Mouse (Mus musculus): ENCODE data around the gene Nmt1. TPM values are rescaled to one million over a fixed set of nuclear protein-coding genes. Genes with fewer than 3 reads are reported as not detected.

The Nmt1 gene
- polyA plus RNA-seq, 1 experiment from 2014 or later, result 50.5 TPM

DNA sequence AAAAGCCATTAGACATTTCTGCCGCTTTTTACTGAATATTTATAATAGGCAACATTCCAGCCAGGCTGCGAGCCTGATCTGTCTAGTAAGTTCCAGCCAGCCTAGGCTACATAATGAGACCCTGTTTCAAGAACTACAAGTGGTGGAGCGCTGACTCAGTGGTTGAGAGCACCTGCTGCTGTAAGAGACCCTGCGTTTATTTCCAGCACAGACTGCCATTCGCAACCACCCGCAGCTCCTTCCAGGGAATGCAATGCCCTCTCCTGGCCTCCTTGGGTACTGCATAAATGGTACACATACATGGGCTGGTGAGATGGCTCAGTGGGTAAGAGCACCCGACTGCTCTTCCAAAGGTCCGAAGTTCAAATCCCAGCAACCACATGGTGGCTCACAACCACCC lies 18.8 kb upstream of the Nmt1 start:
- DNase-seq (ENCODE audit: low spot score), result no peak
- Histone ChIP-seq H3K27me3 (replicated peaks; ENCODE audit: insufficient read depth, low read length) (no peaks in the 10 kb centered on the region), H3K4me2 (replicated peaks; ENCODE audit: low read depth, low read length) (no peak overlapping the region), H3K4me1 (ENCODE audit: insufficient read depth, low read depth, low read length) (peaks cover 13% of the 10 kb centered on the region; the same call in 1 of the 2 replicates), H3K9ac (replicated peaks; ENCODE audit: low read depth) (no peak overlapping the region), H3K9me3 (ENCODE audit: low read length) (no peaks in the 10 kb centered on the region), H3K27ac (ENCODE audit: low read length) (no peak overlapping the region), H3K36me3 (ENCODE audit: insufficient read depth, low read length) (no peaks in the 10 kb centered on the region), H3K4me3 (ENCODE audit: low read depth, low read length) (no peak overlapping the region)
- TF ChIP-seq EP300 (IDR thresholded peaks at IDR 0.05) (no peak), CTCF (IDR thresholded peaks at IDR 0.05) (peak; percentile 65)
- ATAC-seq, result no peak
- WGBS, result 72% methylated on average over 8 of the region's 8 CpGs

DNA sequence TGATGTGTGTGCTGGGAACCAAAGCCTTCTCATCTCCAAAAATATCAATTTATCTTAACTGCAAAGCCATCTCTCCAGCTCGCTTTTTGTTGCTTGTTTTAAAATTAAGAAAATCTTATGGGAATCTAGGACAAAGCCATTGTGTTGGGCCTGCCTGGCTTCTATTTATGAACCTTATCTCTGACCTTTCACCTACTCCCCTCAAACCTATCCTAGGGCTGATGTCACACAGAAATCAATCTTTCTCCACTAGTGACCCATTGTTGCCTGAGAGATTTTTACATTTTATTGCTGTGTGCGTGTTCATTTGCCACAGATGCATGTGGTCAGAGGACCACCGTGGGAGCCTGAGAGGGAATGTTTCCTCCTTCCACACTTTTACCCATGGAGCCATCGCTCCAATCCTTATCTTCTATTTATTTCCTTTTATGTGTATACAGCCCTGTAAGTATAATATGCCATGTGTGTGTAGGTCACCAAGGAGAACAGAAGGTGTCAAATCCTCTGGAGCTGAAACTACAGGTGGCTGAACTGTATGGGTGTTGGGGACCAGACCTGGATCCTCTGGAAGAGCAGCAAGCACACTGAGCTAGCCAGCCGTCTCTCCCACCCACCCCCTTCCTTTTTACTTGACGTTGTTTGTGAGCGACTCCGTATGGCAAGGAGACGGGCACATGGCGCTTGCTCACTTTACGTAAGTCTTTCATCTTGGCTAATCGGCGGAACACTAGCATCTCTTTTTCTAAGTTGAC lies 17.4 kb upstream of the Nmt1 start:
- 67% methylated on average over 13 of the region's 13 CpGs for WGBS
- no peaks in the 10 kb centered on the region for H3K36me3 ChIP-seq (ENCODE audit: insufficient read depth, low read length)
- peaks cover 13% of the 10 kb centered on the region; the same call in 1 of the 2 replicates for H3K4me1 ChIP-seq (ENCODE audit: insufficient read depth, low read depth, low read length)
- H3K4me3 ChIP-seq (ENCODE audit: low read depth, low read length), result no peak overlapping the region
- no peak for TF ChIP-seq EP300 (IDR thresholded peaks at IDR 0.05)
- TF ChIP-seq CTCF (IDR thresholded peaks at IDR 0.05), result no peak
- H3K9ac ChIP-seq (replicated peaks; ENCODE audit: low read depth), result no peak overlapping the region
- no peak for ATAC-seq
- DNase-seq (ENCODE audit: low spot score), result no peak
- H3K27ac ChIP-seq (ENCODE audit: low read length), result no peak overlapping the region
- no peaks in the 10 kb centered on the region for H3K27me3 ChIP-seq (replicated peaks; ENCODE audit: insufficient read depth, low read length)
- H3K4me2 ChIP-seq (replicated peaks; ENCODE audit: low read depth, low read length), result no peak overlapping the region
- no peaks in the 10 kb centered on the region for H3K9me3 ChIP-seq (ENCODE audit: low read length)

DNA sequence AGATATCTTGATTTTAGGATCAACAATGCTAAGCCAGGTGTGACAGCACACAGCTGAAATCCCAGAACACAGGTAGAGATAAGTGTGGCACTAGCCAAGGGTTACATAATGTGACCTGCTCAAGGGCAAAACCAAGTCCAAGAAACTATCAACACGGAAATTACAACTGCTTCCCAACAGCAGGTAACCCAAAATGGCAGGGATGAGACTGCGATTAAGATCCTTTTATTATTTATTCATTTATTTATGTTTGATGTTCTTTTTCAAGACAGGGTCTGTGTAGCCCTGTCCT lies 16.8 kb upstream of the Nmt1 start:
- no peaks in the 10 kb centered on the region for H3K27me3 ChIP-seq (replicated peaks; ENCODE audit: insufficient read depth, low read length)
- TF ChIP-seq CTCF (IDR thresholded peaks at IDR 0.05) (no peak), EP300 (IDR thresholded peaks at IDR 0.05) (no peak)
- H3K4me1 ChIP-seq (ENCODE audit: insufficient read depth, low read depth, low read length), result peaks cover 18% of the 10 kb centered on the region; the same call in 1 of the 2 replicates
- H3K4me3 ChIP-seq (ENCODE audit: low read depth, low read length), result no peak overlapping the region
- 81% methylated on average over 2 of the region's 2 CpGs for WGBS
- no peak for ATAC-seq
- no peak overlapping the region for H3K9ac ChIP-seq (replicated peaks; ENCODE audit: low read depth)
- H3K36me3 ChIP-seq (ENCODE audit: insufficient read depth, low read length), result no peaks in the 10 kb centered on the region
- no peak overlapping the region for H3K27ac ChIP-seq (ENCODE audit: low read length)
- H3K4me2 ChIP-seq (replicated peaks; ENCODE audit: low read depth, low read length), result no peak overlapping the region
- DNase-seq (ENCODE audit: low spot score), result no peak
- no peaks in the 10 kb centered on the region for H3K9me3 ChIP-seq (ENCODE audit: low read length)

DNA sequence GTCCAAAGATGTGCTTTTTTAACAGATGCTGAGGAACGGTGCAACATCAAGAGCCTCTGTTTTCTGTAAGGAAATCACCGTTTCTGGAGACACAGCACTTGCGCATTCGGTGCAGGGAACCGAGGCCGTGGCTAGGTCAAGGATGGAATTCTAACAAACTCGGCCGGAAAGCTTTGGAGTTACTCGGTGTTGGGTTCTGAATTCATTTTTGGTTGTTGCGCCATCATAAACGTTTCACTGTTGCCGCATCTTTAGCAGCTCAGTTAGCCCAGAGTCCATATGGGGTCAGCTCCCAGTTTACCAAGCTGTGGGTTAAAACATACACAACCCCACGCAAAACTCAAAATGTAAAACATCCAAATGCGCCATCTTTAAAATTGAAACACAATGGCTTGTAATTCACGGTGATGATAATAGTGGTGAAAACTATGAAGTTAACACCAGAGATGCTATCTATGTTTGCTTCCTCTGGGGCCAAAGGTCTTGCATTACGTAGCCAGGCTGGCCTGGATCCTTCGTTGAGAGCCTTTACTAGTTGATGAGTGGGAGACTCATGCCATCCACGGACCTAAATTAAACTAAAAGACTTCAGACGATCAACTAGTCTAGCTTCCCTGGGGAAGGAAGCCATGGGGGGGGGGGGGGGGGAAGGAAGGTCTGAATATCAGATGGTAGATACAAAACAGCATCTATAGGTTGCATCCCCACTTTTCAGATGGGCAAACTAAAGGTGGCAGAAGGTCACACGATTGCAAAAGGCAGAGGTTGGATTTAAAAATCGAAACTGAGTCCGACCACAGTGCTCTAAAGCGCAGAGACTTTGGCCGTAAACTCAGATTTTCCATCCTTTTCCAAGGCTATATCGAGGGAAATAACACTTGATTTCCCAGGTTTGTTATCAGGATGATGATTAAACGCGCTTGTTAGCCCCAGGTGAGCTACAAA lies 11.8 kb upstream of the Nmt1 start:
- TF ChIP-seq EP300 (IDR thresholded peaks at IDR 0.05) (no peak), CTCF (IDR thresholded peaks at IDR 0.05) (no peak)
- H3K9ac ChIP-seq (replicated peaks; ENCODE audit: low read depth), result peak overlapping the region; percentile 77

DNA sequence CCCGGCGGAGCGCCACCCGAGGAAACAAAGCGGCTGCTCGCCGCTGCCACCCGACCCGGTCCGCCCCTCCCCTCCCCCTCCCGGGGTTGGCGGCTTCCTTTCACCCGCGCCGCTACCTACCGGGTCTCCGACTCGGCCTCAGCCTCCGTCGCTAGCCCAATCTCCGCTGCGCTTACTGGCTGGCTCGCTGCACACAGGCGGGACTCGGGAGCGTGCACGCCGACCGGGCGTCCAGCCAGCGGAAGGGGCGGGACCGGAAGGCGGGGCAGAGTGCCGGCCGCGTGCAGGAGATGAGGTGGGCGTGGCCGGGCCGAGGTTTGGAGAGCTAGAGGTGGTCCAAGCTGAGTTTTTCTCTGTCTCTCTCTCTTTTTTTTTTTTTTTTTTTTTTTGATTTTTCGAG lies 11.1 kb upstream of the Nmt1 start:
- Histone ChIP-seq H3K4me1 (ENCODE audit: insufficient read depth, low read depth, low read length) (peaks cover 7% of the 10 kb centered on the region; the same call in 1 of the 2 replicates), H3K27me3 (replicated peaks; ENCODE audit: insufficient read depth, low read length) (no peaks in the 10 kb centered on the region), H3K4me2 (replicated peaks; ENCODE audit: low read depth, low read length) (peak overlapping the region; percentile 56), H3K27ac (ENCODE audit: low read length) (peak overlapping the region; percentile 86), H3K9me3 (ENCODE audit: low read length) (no peaks in the 10 kb centered on the region), H3K36me3 (ENCODE audit: insufficient read depth, low read length) (no peaks in the 10 kb centered on the region), H3K9ac (replicated peaks; ENCODE audit: low read depth) (peak overlapping the region; percentile 77), H3K4me3 (ENCODE audit: low read depth, low read length) (peak overlapping the region; percentile 82)
- DNase-seq (ENCODE audit: low spot score) (peak; percentile 97), ATAC-seq (peak; percentile 99)
- TF ChIP-seq EP300 (IDR thresholded peaks at IDR 0.05) (no peak), CTCF (IDR thresholded peaks at IDR 0.05) (no peak)
- WGBS, result 4% methylated on average over 28 of the region's 41 CpGs

More for the DNA sequence above, 11.8 kb upstream of the Nmt1 start:
- Histone ChIP-seq H3K27me3 (replicated peaks; ENCODE audit: insufficient read depth, low read length) (no peaks in the 10 kb centered on the region), H3K4me3 (ENCODE audit: low read depth, low read length) (peak overlapping the region; percentile 82), H3K27ac (ENCODE audit: low read length) (peak overlapping the region; percentile 86), H3K9me3 (ENCODE audit: low read length) (no peaks in the 10 kb centered on the region), H3K4me2 (replicated peaks; ENCODE audit: low read depth, low read length) (peak overlapping the region; percentile 56), H3K4me1 (ENCODE audit: insufficient read depth, low read depth, low read length) (peaks cover 7% of the 10 kb centered on the region; the same call in 1 of the 2 replicates), H3K36me3 (ENCODE audit: insufficient read depth, low read length) (no peaks in the 10 kb centered on the region)
- DNase-seq (ENCODE audit: low spot score) (peak; percentile 39), ATAC-seq (no peak)
- WGBS, result 27% methylated on average over 27 of the region's 27 CpGs

DNA sequence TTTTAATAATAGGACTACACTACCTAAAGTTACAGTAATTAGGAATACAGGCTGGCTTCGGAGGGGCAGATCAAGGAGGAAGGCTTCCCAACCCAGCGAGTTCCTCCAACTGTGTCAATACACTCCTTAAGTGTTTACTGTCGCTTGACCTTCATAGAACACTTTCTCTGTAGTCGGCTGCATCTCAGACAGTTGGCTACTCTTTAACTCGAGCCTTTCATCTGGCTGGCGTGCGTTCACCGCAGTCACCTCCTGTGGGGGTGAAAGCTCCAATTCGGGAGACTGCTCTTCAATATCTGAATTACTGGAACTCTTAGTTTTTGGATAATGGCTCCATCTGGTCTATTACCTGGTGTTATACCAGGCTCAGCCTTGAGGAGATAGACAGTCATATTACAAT lies 10.3 kb upstream of the Nmt1 start:
- 41% methylated on average over 9 of the region's 9 CpGs for WGBS
- DNase-seq (ENCODE audit: low spot score), result no peak
- Histone ChIP-seq H3K36me3 (ENCODE audit: insufficient read depth, low read length) (no peaks in the 10 kb centered on the region), H3K4me2 (replicated peaks; ENCODE audit: low read depth, low read length) (no peak overlapping the region), H3K27ac (ENCODE audit: low read length) (no peak overlapping the region), H3K4me1 (ENCODE audit: insufficient read depth, low read depth, low read length) (peaks cover 7% of the 10 kb centered on the region; the same call in 1 of the 2 replicates), H3K4me3 (ENCODE audit: low read depth, low read length) (no peak overlapping the region), H3K9ac (replicated peaks; ENCODE audit: low read depth) (no peak overlapping the region), H3K27me3 (replicated peaks; ENCODE audit: insufficient read depth, low read length) (no peaks in the 10 kb centered on the region), H3K9me3 (ENCODE audit: low read length) (no peaks in the 10 kb centered on the region)
- TF ChIP-seq CTCF (IDR thresholded peaks at IDR 0.05) (no peak), EP300 (IDR thresholded peaks at IDR 0.05) (no peak)
- no peak for ATAC-seq
